ENCODE assay signal across 12 mouse cellular contexts in the genomic region with DNA sequence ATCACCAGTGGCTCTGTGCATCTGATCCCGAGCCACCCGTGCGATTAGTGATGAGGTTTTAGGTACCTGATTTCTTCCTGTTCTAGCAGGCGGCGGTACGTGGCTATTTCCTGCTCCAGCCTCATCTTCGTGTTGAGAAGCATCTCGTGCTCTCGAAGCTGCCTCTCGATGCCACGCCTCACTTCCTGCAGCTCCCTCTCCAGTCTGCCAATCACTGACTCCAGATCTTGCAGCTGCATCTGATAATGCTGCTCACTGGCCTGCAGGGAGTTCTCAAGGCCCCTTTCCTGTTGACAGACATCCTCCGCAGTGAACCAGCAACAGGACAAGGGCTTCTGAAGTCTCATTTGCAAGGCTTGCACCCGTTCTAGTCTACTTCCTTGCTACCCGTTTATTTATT. TPM values are rescaled to one million over a fixed set of nuclear protein-coding genes. Genes with fewer than 3 reads are reported as not detected.
DNase-seq lines count a peak whose midpoint lies in the region; ATAC-seq and TF ChIP-seq lines count a peak whose summit lies in the region.
"Had no signal": no experiment of that assay in that cellular context is flagged by ENCODE, and none has a peak within 500 bp of the region (broad histone marks: within the 10 kb centered on the region; RNA-seq: fewer than 3 reads in every experiment).

No protein-coding gene starts in this region.

- H3K9ac ChIP-seq in forebrain, postnatal 0 days, result no peak overlapping the region
- H3K9ac ChIP-seq: intestine, embryonic 15.5 days; lung, embryonic 15.5 days had no signal

- no peaks in the 10 kb centered on the region for H3K27me3 ChIP-seq in splenic B cell, adult 2 months (ENCODE audit: control insufficient read depth, insufficient read depth, low read length, poor library complexity, severe bottlenecking)
- no peaks in the 10 kb centered on the region for H3K27me3 ChIP-seq in forebrain, postnatal 0 days (ENCODE audit: insufficient read depth, low read length)
- H3K27me3 ChIP-seq: intestine, embryonic 15.5 days; lung, embryonic 15.5 days had no signal

- no peak overlapping the region for H3K4me3 ChIP-seq in forebrain, postnatal 0 days (ENCODE audit: low read depth, low read length)
- H3K4me3 ChIP-seq: gastrocnemius, adult 2 months; intestine, embryonic 15.5 days; lung, embryonic 15.5 days had no signal

- DNase-seq in heart, adult 11 months, result peak; percentile 92
- no peak for DNase-seq in heart, postnatal 10 days
- peak; percentile 5 for DNase-seq in NIH3T3 (ENCODE audit: low read depth)
- DNase-seq in lung, postnatal 36 days, result peak; percentile 35
- DNase-seq in splenic B cell, adult 2 months (ENCODE audit: low read depth, low spot score), result peak; percentile 90
- DNase-seq in forebrain, postnatal 0 days, result no peak
- no peak for DNase-seq in ovary, postnatal 36 days (ENCODE audit: low spot score)
- DNase-seq in layer of hippocampus, postnatal 25 days (ENCODE audit: extremely low spot score in 1 of 2, low spot score in 1 of 2), result no peak
- DNase-seq: gastrocnemius, adult 2 months had no signal

- no peak for ATAC-seq in forebrain, postnatal 0 days
- ATAC-seq: intestine, embryonic 15.5 days had no signal

- H3K27ac ChIP-seq in forebrain, postnatal 0 days (ENCODE audit: low read depth, low read length), result no peak overlapping the region
- H3K27ac ChIP-seq: gastrocnemius, adult 2 months; intestine, embryonic 15.5 days; lung, embryonic 15.5 days had no signal

- H3K4me2 ChIP-seq in forebrain, postnatal 0 days (ENCODE audit: low read depth), result no peak overlapping the region
- H3K4me2 ChIP-seq: intestine, embryonic 15.5 days; lung, embryonic 15.5 days had no signal

- TF ChIP-seq CTCF in forebrain, postnatal 0 days (IDR thresholded peaks at IDR 0.05; ENCODE audit: low read depth), result no peak

- H3K36me3 ChIP-seq in splenic B cell, adult 2 months (ENCODE audit: control insufficient read depth, insufficient read depth, low read length, poor library complexity, severe bottlenecking), result no peaks in the 10 kb centered on the region
- H3K36me3 ChIP-seq in forebrain, postnatal 0 days (ENCODE audit: insufficient read depth), result no peaks in the 10 kb centered on the region
- H3K36me3 ChIP-seq: intestine, embryonic 15.5 days; lung, embryonic 15.5 days had no signal

- no peaks in the 10 kb centered on the region for H3K4me1 ChIP-seq in forebrain, postnatal 0 days (ENCODE audit: insufficient read depth)
- H3K4me1 ChIP-seq: intestine, embryonic 15.5 days; lung, embryonic 15.5 days had no signal

- WGBS in forebrain, postnatal 0 days, result 74% methylated on average over 14 of the region's 14 CpGs

- intact Hi-C loops in heart, postnatal 10 days (cut with DNase I), result no loop called here

- H3K9me3 ChIP-seq in forebrain, postnatal 0 days (ENCODE audit: low read length), result no peaks in the 10 kb centered on the region
- H3K9me3 ChIP-seq: intestine, embryonic 15.5 days; lung, embryonic 15.5 days had no signal

RNA-seq across cellular contexts. Expression of a gene that starts 5.4 kb away (rescaled TPM):
- total RNA-seq in heart, postnatal 10 days (2021), result 10 to 100 TPM; 12.6 to 18.9 TPM
- total RNA-seq in forebrain, postnatal 0 days (2014; rRNA removed), result 6.5 and 7.4 TPM in 2 replicates
- polyA plus RNA-seq in forebrain, postnatal 0 days (2015; fragmentation: Nextera tagmentation; extraction: Ambion mirVana), result 4.8 and 8.7 TPM in 2 replicates
- total RNA-seq in layer of hippocampus, postnatal 25 days (2021), result 10 to 100 TPM; 26.5 to 27.3 TPM

RNA-seq across cellular contexts. Expression of a gene that starts 7.7 kb away (rescaled TPM):
- total RNA-seq in heart, postnatal 10 days (2021), result 10 to 100 TPM; 68.3 to 76.9 TPM
- total RNA-seq in forebrain, postnatal 0 days (2014; rRNA removed), result 116 and 156 TPM in 2 replicates
- polyA plus RNA-seq in forebrain, postnatal 0 days (2015; fragmentation: Nextera tagmentation; extraction: Ambion mirVana), result 227 and 228 TPM in 2 replicates
- total RNA-seq in layer of hippocampus, postnatal 25 days (2021), result 10 to 100 TPM; 51.8 to 59.7 TPM

RNA-seq across cellular contexts. Expression of a gene that starts 46.6 kb away (rescaled TPM):
- total RNA-seq in heart, postnatal 10 days (2021), result not detected
- total RNA-seq in forebrain, postnatal 0 days (2014; rRNA removed), result 0.15 TPM in 1 of 2 replicates, not detected in the other
- 0.08 TPM in 2 replicates for polyA plus RNA-seq in forebrain, postnatal 0 days (2015; fragmentation: Nextera tagmentation; extraction: Ambion mirVana)
- not detected for total RNA-seq in layer of hippocampus, postnatal 25 days (2021)
- total RNA-seq: gastrocnemius, adult 2 months; left cerebral cortex, adult 8-10 months had no signal
- polyA plus RNA-seq: lung, embryonic 15.5 days had no signal

Comparison
In these comparisons a context has a peak if more than half of its experiments do, and no peak if none do; other contexts are left out.
1. DNase-seq: peak in heart, adult 11 months (single experiment), NIH3T3 (single experiment), lung, postnatal 36 days (single experiment) and splenic B cell, adult 2 months (single experiment); none in heart, postnatal 10 days (0 of 2), forebrain, postnatal 0 days (single experiment), ovary, postnatal 36 days (single experiment) and layer of hippocampus, postnatal 25 days (0 of 2).